Mouse (Mus musculus) liver, embryonic 14.5 days (tissue): ENCODE results near the gene Rbbp6.

ENCODE experiments used
- CTCF ChIP-seq: IDR thresholded peaks from 2 replicates; pipeline ENCODE4 v1.5.1; 2016; ENCODE audit warnings: antibody characterized with exemption, low read depth, control low read depth
- EP300 ChIP-seq: IDR thresholded peaks from 2 replicates; pipeline ENCODE4 v1.6.1; 2016; ENCODE audit warnings: antibody characterized with exemption, low read depth

DNA sequence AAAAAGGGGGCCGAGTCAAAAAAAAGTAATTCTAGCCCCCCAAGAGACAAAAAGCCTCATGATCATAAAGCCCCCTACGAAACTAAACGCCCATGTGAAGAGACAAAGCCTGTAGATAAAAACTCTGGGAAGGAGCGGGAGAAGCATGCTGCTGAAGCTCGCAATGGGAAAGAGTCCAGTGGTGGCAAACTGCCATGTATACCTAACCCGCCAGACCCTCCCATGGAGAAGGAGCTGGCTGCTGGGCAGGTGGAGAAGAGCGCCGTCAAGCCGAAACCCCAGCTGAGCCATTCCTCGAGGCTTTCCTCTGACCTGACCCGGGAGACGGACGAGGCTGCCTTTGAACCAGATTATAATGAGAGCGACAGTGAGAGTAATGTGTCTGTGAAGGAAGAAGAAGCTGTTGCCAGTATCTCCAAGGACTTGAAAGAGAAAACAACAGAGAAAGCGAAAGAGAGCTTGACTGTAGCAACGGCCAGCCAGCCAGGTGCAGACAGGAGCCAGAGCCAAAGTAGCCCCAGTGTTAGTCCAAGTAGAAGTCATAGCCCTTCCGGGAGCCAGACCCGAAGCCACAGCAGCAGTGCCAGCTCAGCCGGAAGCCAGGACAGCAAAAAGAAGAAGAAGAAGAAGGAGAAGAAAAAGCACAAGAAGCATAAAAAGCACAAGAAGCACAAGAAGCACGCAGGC is 36.0 kb downstream of the Rbbp6 start:
- TF ChIP-seq CTCF (no peak), EP300 (no peak)
